Mouse (Mus musculus) cerebellum, adult 2 months (tissue): ENCODE results near the gene Spred2.

Experiments used
- CTCF ChIP-seq: fragments of 200-500 bp; IDR thresholded peaks from 2 replicates; pipeline ENCODE4 v1.5.1; 2011; ENCODE audit warnings: low read depth, mild to moderate bottlenecking, control low read depth, low read length, moderate library complexity, borderline replicate concordance; ENCODE audit not compliant: insufficient read depth
- POLR2A ChIP-seq: fragments of 200-500 bp; IDR thresholded peaks from 2 replicates; pipeline ENCODE4 v1.6.1; 2011; ENCODE audit warnings: low read length, control low read depth, borderline replicate concordance; ENCODE audit not compliant: insufficient read depth

DNA sequence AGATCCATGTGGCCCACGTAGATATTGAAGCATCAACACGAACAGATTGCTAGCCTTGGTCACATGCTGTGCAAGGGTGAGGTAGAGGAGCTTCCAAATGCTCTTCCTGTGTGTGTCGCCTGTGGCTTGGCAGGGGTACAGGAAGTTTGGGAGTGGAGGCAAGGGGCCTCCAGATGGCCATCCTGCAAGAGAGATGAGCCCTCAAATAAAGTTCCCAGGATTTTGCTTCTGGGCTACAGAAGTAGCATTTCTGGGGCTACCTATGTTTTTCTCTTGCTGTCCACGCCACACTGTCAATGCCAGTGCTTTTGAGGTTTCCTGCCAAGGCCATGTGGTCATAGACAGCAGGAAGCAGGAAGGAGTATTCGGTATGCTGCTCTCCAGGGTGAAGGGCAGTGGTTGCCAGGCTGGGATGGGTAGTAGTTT lies 15.1 kb downstream of the Spred2 start:
- TF ChIP-seq CTCF, result no peak
- peak; percentile 24; the same call in 1 of the 2 replicates for TF ChIP-seq POLR2A
